Mouse (Mus musculus) adrenal gland, postnatal 10 days (tissue): ENCODE data around the gene Dnajb1. TPM values are rescaled to one million over a fixed set of nuclear protein-coding genes. Genes with fewer than 3 reads are reported as not detected.

Experiments
- DNase-seq: peaks from one replicate; pipeline ENCODE4 v3.0.0; 2021; ENCODE audit warnings: mixed read lengths
- total RNA-seq, 2 experiments: library from RNA; stranded (reverse); gene quantifications; 2 replicates each; pipeline ENCODE4 v1.2.3; 2021

Dnajb1 gene
- total RNA-seq, 2 experiments from 2014 or later, result 24.7 to 28.8 TPM

- no peak for DNase-seq
Observed at GRCm38 (mm10) chr8:83611921-83612320, 3.9 kb downstream of the Dnajb1 start.

GRCm38 (mm10) chr8:83613695-83614094 is 5.7 kb downstream of the Dnajb1 start:
- no peak for DNase-seq

- DNase-seq, result no peak
Observed at GRCm38 (mm10) chr8:83616625-83617024, 8.6 kb downstream of the Dnajb1 start.

GRCm38 (mm10) chr8:83617111-83617510 is 9.1 kb downstream of the Dnajb1 start:
- no peak for DNase-seq

GRCm38 (mm10) chr8:83618566-83618965 is 10.6 kb downstream of the Dnajb1 start:
- no peak for DNase-seq

GRCm38 (mm10) chr8:83619568-83620285 is 11.7 kb downstream of the Dnajb1 start:
- DNase-seq, result peak; percentile 62

GRCm38 (mm10) chr8:83621691-83622388 is 13.8 kb downstream of the Dnajb1 start:
- no peak for DNase-seq

GRCm38 (mm10) chr8:83622389-83622989 is 14.5 kb downstream of the Dnajb1 start:
- peak; percentile 90 for DNase-seq

GRCm38 (mm10) chr8:83623549-83623948 is 15.6 kb downstream of the Dnajb1 start:
- DNase-seq, result no peak

- DNase-seq, result peak; percentile 44
Observed at GRCm38 (mm10) chr8:83624739-83625138, 16.7 kb downstream of the Dnajb1 start.

GRCm38 (mm10) chr8:83625676-83626299 is 17.8 kb downstream of the Dnajb1 start:
- DNase-seq, result no peak

GRCm38 (mm10) chr8:83632083-83632707 is 24.2 kb downstream of the Dnajb1 start:
- DNase-seq, result no peak

- DNase-seq, result no peak
Observed at GRCm38 (mm10) chr8:83638856-83639255, 30.9 kb downstream of the Dnajb1 start.

GRCm38 (mm10) chr8:83639649-83640048 is 31.7 kb downstream of the Dnajb1 start:
- DNase-seq, result no peak

GRCm38 (mm10) chr8:83647511-83647910 is 39.5 kb downstream of the Dnajb1 start:
- DNase-seq, result no peak

- DNase-seq, result no peak
Observed at GRCm38 (mm10) chr8:83648031-83648430, 40.0 kb downstream of the Dnajb1 start.

GRCm38 (mm10) chr8:83649699-83650098 is 41.7 kb downstream of the Dnajb1 start:
- DNase-seq, result no peak

- peak; percentile 96 for DNase-seq
Observed at GRCm38 (mm10) chr8:83652030-83652743, 44.2 kb downstream of the Dnajb1 start, which contains the start of gene Gipc1. Gene Gipc1, plus strand, starts transcription at chr8:83652677.

GRCm38 (mm10) chr8:83652744-83653661 is 45.0 kb downstream of the Dnajb1 start:
- DNase-seq, result peak; percentile 45

- no peak for DNase-seq
Observed at GRCm38 (mm10) chr8:83653662-83654017, 45.6 kb downstream of the Dnajb1 start.

- no peak for DNase-seq
Observed at GRCm38 (mm10) chr8:83654725-83655124, 46.7 kb downstream of the Dnajb1 start.
